Mouse (Mus musculus) limb, embryonic 14.5 days (tissue): ENCODE data around the gene Vmac. TPM values are rescaled to one million over a fixed set of nuclear protein-coding genes. Genes with fewer than 3 reads are reported as not detected.

ENCODE experiments used
- ATAC-seq: fragments of 200-750 bp; cut with Nextera tagmentation; 2 replicates; pipeline ENCODE4 v1.8.0; 2017; ENCODE audit warnings: low read depth, moderate number of reproducible peaks, moderate TSS enrichment; ENCODE audit not compliant: low FRiP score
- DNase-seq: peaks from one replicate; pipeline ENCODE4 v3.0.0-alpha.2; 2015; ENCODE audit warnings: low spot score
- H3K27ac ChIP-seq: fragments of 300-500 bp; sonication (generic); replicated peaks from 2 replicates; pipeline ENCODE4 v1.5.1; 2014; ENCODE audit warnings: low read depth, mild to moderate bottlenecking, low read length, moderate library complexity, mixed read lengths
- H3K27me3 ChIP-seq: fragments of 300-500 bp; sonication (generic); 2 replicates; pipeline ENCODE4 v1.6.1; 2014; ENCODE audit warnings: low read length, mixed read lengths; ENCODE audit not compliant: control insufficient read depth, insufficient read depth
- H3K36me3 ChIP-seq: fragments of 300-500 bp; sonication (generic); 2 replicates; pipeline ENCODE4 v1.6.1; 2014; ENCODE audit warnings: mild to moderate bottlenecking, low read length, moderate library complexity, mixed read lengths; ENCODE audit not compliant: control insufficient read depth, insufficient read depth
- H3K4me1 ChIP-seq: fragments of 300-500 bp; sonication (generic); 2 replicates; pipeline ENCODE4 v1.6.1; 2014; ENCODE audit warnings: antibody characterized with exemption, low read length, mixed read lengths; ENCODE audit not compliant: control insufficient read depth, insufficient read depth
- H3K4me2 ChIP-seq: fragments of 300-500 bp; sonication (generic); replicated peaks from 2 replicates; pipeline ENCODE4 v1.6.1; 2014; ENCODE audit warnings: low read depth, mild to moderate bottlenecking, low read length, moderate library complexity; ENCODE audit not compliant: severe bottlenecking
- H3K4me3 ChIP-seq: fragments of 300-500 bp; sonication (generic); replicated peaks from 2 replicates; pipeline ENCODE4 v1.5.1; 2014; ENCODE audit warnings: low read length
- H3K9ac ChIP-seq: fragments of 300-500 bp; sonication (generic); 2 replicates; pipeline ENCODE4 v1.6.1; 2014; ENCODE audit warnings: mild to moderate bottlenecking, low read depth, low read length, moderate library complexity; ENCODE audit not compliant: severe bottlenecking
- H3K9me3 ChIP-seq: fragments of 300-500 bp; sonication (generic); 2 replicates; pipeline ENCODE4 v1.6.1; 2016; ENCODE audit warnings: low read length; ENCODE audit not compliant: control insufficient read depth
- POLR2A ChIP-seq: fragments of 200-500 bp; IDR thresholded peaks from 2 replicates; pipeline ENCODE4 v1.8.0; 2012; ENCODE audit warnings: inconsistent platforms, mild to moderate bottlenecking, moderate library complexity, borderline replicate concordance; ENCODE audit not compliant: insufficient read depth, insufficient read length; ENCODE audit errors: extremely low read depth
- WGBS: fragments of 180-500 bp; shearing (Covaris S2); extraction: QIAGEN DNeasy Blood & Tissue Kit; methylation state at CpG from one replicate; pipeline ENCODE4 v1.1.7; 2014; 5-methylcytosine and 5-hydroxymethylcytosine counted together
- polyA plus RNA-seq, 2 experiments: library from polyadenylated mRNA; depleted of rRNA in 1 of 2; stranded (reverse) in 1 of 2; unstranded in 1 of 2; fragments of >200 nt; fragmentation: Nextera tagmentation in 1 of 2; extraction: Ambion mirVana in 1 of 2; gene quantifications; 2 replicates each; pipeline versions ENCODE4 v1.2.1 to v1.2.3; 2012 to 2014

The Vmac gene
- polyA plus RNA-seq, 2 experiments: 23.4 to 24.1 TPM

GRCm38 (mm10) chr17:56727029-56727649, 9.3 kb upstream of the Vmac start:
- no peak overlapping the region; the same call in 1 of the 2 replicates for H3K4me2 ChIP-seq
- H3K4me1 ChIP-seq: peaks cover 39% of the 10 kb centered on the region
- no peak for TF ChIP-seq POLR2A
- peak; percentile 43 for DNase-seq
- H3K36me3 ChIP-seq: peaks cover 14% of the 10 kb centered on the region
- no peak for ATAC-seq
- no peak overlapping the region for H3K4me3 ChIP-seq
- H3K27me3 ChIP-seq: no peaks in the 10 kb centered on the region
- no peaks in the 10 kb centered on the region for H3K9me3 ChIP-seq
- H3K27ac ChIP-seq: no peak overlapping the region
- WGBS: 5% methylated on average over 7 of the region's 7 CpGs
- H3K9ac ChIP-seq: no peak overlapping the region

- ATAC-seq (peak; percentile 66), DNase-seq (peak; percentile 57)
- Histone ChIP-seq H3K27me3 (no peaks in the 10 kb centered on the region), H3K4me3 (no peak overlapping the region), H3K27ac (peak overlapping the region; percentile 67), H3K4me2 (no peak overlapping the region; the same call in 1 of the 2 replicates), H3K36me3 (peaks cover 26% of the 10 kb centered on the region), H3K9me3 (no peaks in the 10 kb centered on the region), H3K9ac (no peak overlapping the region), H3K4me1 (peaks cover 45% of the 10 kb centered on the region)
- 69% methylated on average over 10 of the region's 11 CpGs for WGBS
- TF ChIP-seq POLR2A: no peak
Measured at GRCm38 (mm10) chr17:56723419-56724161, 5.8 kb upstream of the Vmac start.

- ATAC-seq: no peak
- Histone ChIP-seq H3K4me1 (peaks cover 41% of the 10 kb centered on the region), H3K4me3 (no peak overlapping the region), H3K27me3 (no peaks in the 10 kb centered on the region), H3K27ac (0 out of 2 replicates have a peak overlapping the region, but pooled peaks have one; percentile 38), H3K36me3 (peaks cover 26% of the 10 kb centered on the region), H3K9ac (0 out of 2 replicates have a peak overlapping the region, but pooled peaks have one; percentile 7), H3K9me3 (no peaks in the 10 kb centered on the region), H3K4me2 (no peak overlapping the region)
- no peak for DNase-seq
- TF ChIP-seq POLR2A: no peak
- WGBS: 39% methylated on average over 5 of the region's 5 CpGs
Measured at GRCm38 (mm10) chr17:56722441-56722840, 4.6 kb upstream of the Vmac start.

- ATAC-seq (peak; percentile 93), DNase-seq (peak; percentile 99)
- no peaks in the 10 kb centered on the region for H3K27me3 ChIP-seq
- no peaks in the 10 kb centered on the region for H3K9me3 ChIP-seq
- H3K4me1 ChIP-seq: peaks cover 18% of the 10 kb centered on the region
- peak overlapping the region; percentile 69 for H3K9ac ChIP-seq
- peak; percentile 54; the same call in 1 of the 2 replicates for TF ChIP-seq POLR2A
- H3K4me2 ChIP-seq: peak overlapping the region; percentile 65
- WGBS: under 1% methylated on average over 44 of the region's 55 CpGs
- H3K36me3 ChIP-seq: peaks cover 30% of the 10 kb centered on the region
- peak overlapping the region; percentile 81 for H3K27ac ChIP-seq
- peak overlapping the region; percentile 53 for H3K4me3 ChIP-seq
Measured at GRCm38 (mm10) chr17:56716655-56717362, 1.0 kb downstream of the Vmac start.

- DNase-seq (no peak), ATAC-seq (no peak)
Measured at GRCm38 (mm10) chr17:56715914-56716654, 1.7 kb downstream of the Vmac start.

More at GRCm38 (mm10) chr17:56715914-56716654, 1.7 kb downstream of the Vmac start:
- Histone ChIP-seq H3K27me3 (no peaks in the 10 kb centered on the region), H3K36me3 (peaks cover 30% of the 10 kb centered on the region), H3K9me3 (no peaks in the 10 kb centered on the region), H3K27ac (peak overlapping the region; percentile 81), H3K4me2 (peak overlapping the region; percentile 65), H3K4me1 (peaks cover 18% of the 10 kb centered on the region), H3K9ac (peak overlapping the region; percentile 69), H3K4me3 (peak overlapping the region; percentile 53)
- no peak for TF ChIP-seq POLR2A
- 25% methylated on average over 22 of the region's 22 CpGs for WGBS
